Mouse (Mus musculus): ENCODE measurements around the gene Trmt44. TPM values are rescaled to one million over a fixed set of nuclear protein-coding genes. Genes with fewer than 3 reads are reported as not detected.

Trmt44 gene
- total RNA-seq, 2 experiments from 2014 or later, result 6.3 to 11.2 TPM

GRCm38 (mm10) chr5:35552838-35553539 is 21.9 kb downstream of the Trmt44 start:
- intact Hi-C loops (cut with DNase I), result no loop called here
- DNase-seq (ENCODE audit: low spot score in 2 of 2), result no peak

- intact Hi-C loops (cut with DNase I), result no loop called here
- no peak for DNase-seq (ENCODE audit: low spot score in 2 of 2)
Observed at GRCm38 (mm10) chr5:35551855-35552837, 22.7 kb downstream of the Trmt44 start.

GRCm38 (mm10) chr5:35546127-35546526 is 28.7 kb downstream of the Trmt44 start:
- DNase-seq (ENCODE audit: low spot score in 2 of 2), result no peak
- intact Hi-C loops (cut with DNase I), result no loop called here

DNA sequence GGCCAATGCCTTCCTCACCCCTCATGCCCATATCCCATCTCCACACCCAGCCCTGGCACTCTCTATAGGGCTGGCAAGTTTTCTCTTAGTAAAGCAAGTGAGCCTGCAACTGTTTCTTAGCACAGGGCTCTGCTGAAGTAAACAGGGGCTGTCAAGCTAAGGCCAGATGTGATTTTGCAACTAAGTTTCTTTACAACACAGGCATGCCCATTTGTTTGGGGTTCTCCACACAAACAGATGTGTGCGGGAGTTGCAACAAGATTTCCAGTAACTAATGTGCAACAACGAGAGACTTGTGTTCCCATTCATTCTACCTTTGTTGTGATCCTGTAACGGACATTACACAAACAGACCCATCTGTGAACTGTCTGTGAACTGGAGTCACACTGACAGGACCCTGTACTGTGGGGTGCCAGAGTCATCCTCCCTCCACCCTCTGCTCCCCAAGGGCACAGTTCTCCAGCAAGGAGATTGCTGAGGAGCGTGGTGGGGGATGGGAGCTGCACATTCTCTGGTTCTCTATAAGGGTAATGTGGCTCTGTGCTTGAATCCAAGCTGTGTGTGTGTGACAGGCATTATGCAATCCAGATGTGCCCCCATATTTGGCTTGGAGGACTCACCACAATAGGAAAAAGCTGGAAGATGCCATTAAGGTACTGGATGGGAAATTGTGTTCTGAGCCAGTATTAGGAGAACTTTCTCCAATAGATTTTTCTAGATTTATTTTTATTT is 33.6 kb downstream of the Trmt44 start:
- intact Hi-C loops (cut with DNase I), result no loop called here
- no peak for DNase-seq (ENCODE audit: low spot score in 2 of 2)

DNA sequence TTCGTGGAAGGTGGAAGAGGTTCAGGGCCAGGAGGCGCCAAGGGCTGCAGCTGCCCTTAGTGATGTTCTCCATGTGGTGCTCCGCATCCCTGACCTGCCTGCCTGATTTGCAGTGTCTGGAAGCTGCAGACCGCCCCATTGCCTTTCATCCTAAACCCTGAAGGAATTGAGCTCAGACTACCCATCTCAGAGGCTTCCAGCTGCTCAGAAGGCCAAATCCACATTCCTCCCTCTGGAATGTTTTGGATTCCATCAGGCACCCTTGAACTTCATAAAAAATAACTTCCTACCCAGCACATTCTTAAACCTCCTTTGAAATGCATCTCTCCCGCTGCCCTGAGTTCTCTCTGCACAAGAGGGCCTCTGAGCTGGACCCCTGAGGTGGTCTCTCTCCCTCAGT is 34.3 kb downstream of the Trmt44 start:
- intact Hi-C loops (cut with DNase I), result no loop called here

GRCm38 (mm10) chr5:35539576-35539975 is 35.3 kb downstream of the Trmt44 start:
- no peak for DNase-seq (ENCODE audit: low spot score in 2 of 2)
- intact Hi-C loops (cut with DNase I), result no loop called here

More for the DNA sequence above, 34.3 kb downstream of the Trmt44 start:
- DNase-seq (ENCODE audit: low spot score in 2 of 2), result no peak

DNA sequence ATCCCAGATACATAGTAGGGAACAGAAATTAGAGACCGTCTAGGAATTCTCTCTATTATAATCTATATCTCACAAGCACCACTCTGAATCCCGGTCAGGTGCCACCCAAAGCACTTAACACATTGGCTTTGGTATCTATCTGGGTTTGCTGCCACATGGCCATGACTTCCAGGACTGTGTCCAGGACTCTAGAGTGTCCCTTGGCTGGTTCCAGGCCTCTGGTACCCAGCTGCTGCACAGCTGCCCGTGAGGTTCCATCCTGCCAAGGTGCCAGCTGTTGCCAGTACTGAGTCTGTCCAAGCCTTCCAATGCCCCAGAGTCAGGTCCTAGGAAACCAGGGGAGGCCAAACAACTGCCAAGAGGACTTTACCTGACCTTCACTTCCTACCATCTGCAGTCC is 36.8 kb downstream of the Trmt44 start:
- no peak for DNase-seq (ENCODE audit: low spot score in 2 of 2)
- intact Hi-C loops (cut with DNase I), result no loop called here

GRCm38 (mm10) chr5:35537474-35537873 is 37.4 kb downstream of the Trmt44 start:
- DNase-seq (ENCODE audit: low spot score in 2 of 2), result no peak
- intact Hi-C loops (cut with DNase I), result no loop called here

DNA sequence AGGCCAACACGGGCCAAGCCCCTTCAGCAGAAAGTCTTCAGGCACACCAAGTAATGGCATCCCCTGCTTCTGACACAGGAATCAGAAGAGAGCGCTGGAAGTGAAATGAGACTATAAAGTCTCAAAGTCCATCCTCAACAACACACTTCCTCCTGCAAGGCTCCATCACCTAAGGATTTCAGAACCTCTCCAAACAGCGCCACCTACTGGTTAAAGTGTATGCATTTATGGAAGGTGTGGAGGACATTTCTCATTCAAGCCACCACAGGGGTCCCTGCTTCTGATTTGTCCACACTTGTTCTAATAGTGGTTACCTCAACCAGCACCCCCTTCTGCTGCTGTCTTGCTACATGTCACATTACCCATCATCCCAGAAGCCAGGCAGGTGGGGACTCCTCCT is 38.6 kb downstream of the Trmt44 start:
- no peak for DNase-seq (ENCODE audit: low spot score in 2 of 2)

GRCm38 (mm10) chr5:35531586-35531985 is 43.3 kb downstream of the Trmt44 start:
- intact Hi-C loops (cut with DNase I), result no loop called here
- DNase-seq (ENCODE audit: low spot score in 2 of 2), result no peak

More for the DNA sequence above, 38.6 kb downstream of the Trmt44 start:
- intact Hi-C loops (cut with DNase I), result no loop called here

DNA sequence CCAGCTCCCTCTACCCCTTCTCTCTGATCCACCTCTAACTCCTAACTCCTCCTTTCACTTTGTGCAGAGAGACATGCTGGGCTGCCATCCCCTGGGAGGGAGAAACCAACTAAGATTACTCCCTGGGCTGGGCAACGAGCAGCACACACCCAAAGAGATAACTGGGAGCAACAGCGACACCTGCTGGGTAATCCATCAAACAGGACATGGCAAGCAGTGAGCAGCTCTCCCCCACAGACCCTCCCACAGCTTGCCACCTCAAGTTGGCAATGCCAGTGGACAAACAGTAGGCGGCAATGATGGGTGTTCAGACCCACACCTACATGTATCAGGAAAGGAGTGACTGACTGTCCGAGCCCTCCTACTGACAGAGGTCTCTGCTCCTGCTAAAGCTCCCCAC is 44.4 kb downstream of the Trmt44 start:
- intact Hi-C loops (cut with DNase I), result no loop called here
- DNase-seq (ENCODE audit: low spot score in 2 of 2), result peak; percentile 26 to 31

DNA sequence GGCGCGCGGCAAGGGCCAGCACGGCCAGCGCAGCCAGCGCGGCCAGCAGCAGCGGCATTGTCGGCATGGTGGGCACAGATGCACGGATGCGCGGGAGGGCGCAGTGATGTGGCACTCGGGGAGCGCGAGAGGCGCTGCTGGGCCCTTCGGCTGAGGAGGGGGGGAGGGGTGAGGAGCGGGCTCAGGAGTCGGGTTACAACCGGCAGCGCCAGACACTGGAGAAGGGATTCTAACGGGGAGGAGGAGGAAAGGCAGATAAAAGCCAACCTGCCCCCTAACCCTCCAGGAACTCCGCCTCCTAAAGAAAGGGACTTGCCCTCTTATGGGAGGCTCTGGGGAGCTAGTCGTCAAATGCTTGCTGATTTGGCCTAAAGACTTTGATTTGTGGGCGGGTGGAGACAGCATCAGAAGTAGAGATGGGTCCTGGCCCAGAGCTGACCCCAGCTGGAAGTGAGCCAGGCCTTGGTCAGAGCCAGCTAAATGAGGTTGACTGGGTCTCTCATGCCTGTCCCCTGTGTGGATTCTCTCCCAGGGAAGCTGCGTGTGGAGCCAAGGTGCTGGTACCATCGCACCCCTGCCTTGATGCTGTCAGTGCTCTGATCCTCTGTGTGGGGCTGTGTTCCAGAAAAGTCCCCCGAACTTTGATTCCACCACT is 49.3 kb downstream of the Trmt44 start, which contains the start of gene Cpz:
Gene Cpz (minus strand): TSS at position 230 of the 655 bp plus-strand sequence.
- intact Hi-C loops (cut with DNase I), result loop anchor here (2.0 kb wide), 1 partner anchor 37 kb away; no protein-coding TSS in a partner anchor
- DNase-seq (ENCODE audit: low spot score in 2 of 2), result no peak

DNA sequence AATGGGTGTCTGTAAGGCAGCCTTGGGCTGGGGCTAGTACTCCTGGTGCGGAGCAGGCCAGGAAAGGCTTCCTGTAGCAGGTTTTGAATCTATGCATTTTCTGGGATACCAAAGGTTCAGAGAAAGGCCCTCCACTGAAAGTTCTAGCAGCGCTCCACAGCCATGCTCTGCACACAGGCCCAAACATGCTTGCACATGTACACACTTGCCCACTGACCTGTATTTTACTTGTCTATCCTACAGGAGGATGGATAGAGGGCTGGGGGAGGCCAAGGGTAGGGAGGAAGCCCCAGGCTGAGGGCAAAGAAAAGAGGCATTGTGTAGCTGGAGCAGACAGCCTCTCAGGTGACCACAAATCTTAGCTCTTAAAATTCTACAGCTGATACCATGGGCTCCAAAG is 50.5 kb downstream of the Trmt44 start:
- intact Hi-C loops (cut with DNase I), result loop anchor here (2.0 kb wide), 1 partner anchor 38 kb away; no protein-coding TSS in a partner anchor

DNA sequence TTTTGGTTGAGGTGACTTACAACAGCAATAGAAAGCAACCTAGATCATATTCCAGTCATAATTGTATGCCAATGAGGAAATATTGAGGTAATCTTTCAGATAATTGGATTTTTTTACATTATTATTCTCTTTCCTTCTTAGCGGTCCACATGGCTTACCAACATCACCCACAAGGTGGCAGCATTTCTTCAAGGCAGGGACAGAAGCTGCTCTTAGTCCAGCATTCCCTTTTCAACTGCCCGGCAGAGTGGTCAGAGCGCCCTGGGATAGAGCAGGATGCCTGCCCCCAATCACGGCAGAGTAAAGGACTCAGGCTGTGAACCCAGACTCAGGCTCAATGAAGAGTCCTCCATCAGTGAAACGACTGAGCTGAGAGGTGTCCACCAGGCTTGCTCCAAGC is 51.1 kb downstream of the Trmt44 start:
- DNase-seq (ENCODE audit: low spot score in 2 of 2), result peak; percentile 36 to 48
- intact Hi-C loops (cut with DNase I), result loop anchor here (2.0 kb wide), 1 partner anchor 39 kb away; no protein-coding TSS in a partner anchor

More for the DNA sequence above, 50.5 kb downstream of the Trmt44 start:
- DNase-seq (ENCODE audit: low spot score in 2 of 2), result no peak

DNA sequence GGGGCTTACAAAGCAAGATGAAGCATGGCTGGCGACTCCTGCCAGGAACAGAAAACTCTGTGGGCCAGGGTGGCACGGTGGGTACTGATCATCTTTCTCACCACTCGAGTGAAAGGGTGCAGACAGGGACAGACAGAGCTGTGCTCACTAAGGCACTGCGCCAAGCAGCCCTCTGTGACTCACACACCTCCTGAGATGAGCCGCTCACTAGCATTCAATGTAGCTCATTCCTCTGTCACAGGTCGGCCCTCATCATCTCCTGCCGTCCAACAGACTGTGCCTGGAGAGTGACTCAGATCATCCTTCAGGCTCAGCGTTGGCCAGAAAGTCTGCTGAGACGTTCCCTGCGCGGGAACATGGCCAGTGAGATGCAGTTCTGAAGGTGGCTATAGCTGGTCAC is 58.1 kb downstream of the Trmt44 start:
- intact Hi-C loops (cut with DNase I), result loop anchor here (10.0 kb wide), 1 partner anchor 342 kb away; no protein-coding TSS in a partner anchor
- no peak for DNase-seq (ENCODE audit: low spot score in 2 of 2)

GRCm38 (mm10) chr5:35510589-35510988 is 64.3 kb downstream of the Trmt44 start:
- peak; percentile 38 to 50 for DNase-seq (ENCODE audit: low spot score in 2 of 2)
- intact Hi-C loops (cut with DNase I), result loop anchor here (1.0 to 10.0 kb wide), 2 partner anchors 130 to 336 kb away; no protein-coding TSS in a partner anchor

Measured in left cerebral cortex, postnatal 36 days (tissue).